Mouse (Mus musculus): Measurements from ENCODE around the gene Gfod1. TPM values are rescaled to one million over a fixed set of nuclear protein-coding genes. Genes with fewer than 3 reads are reported as not detected.

Gene Gfod1
- polyA plus RNA-seq, 1 experiment from 2014 or later = 0.41 TPM

DNA sequence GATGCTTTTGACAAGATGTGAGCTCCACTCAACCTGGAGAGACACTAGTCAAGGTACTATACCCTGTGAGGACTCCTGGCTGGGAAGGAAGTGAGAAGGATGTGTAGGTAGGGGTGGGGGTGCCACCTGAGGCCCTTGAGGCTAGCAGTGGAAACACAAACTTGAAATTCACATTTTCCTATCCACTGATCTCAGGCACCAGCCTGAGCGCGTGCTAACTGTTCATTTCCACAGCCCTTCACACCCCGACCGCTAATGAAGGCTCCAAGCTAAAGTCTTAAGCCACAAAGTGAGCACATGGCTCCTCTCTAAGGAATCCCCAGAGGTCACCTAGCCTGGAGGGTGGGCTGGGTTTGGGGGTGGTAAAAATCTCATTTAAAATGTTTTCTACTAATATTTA, 57.1 kb downstream of the Gfod1 start:
- no peaks in the 10 kb centered on the region for H3K27me3 ChIP-seq (ENCODE audit: control insufficient read depth, insufficient read depth, low read length)
- no peak overlapping the region for H3K9ac ChIP-seq (ENCODE audit: low read length)
- ATAC-seq (ENCODE audit: insufficient read depth, low FRiP score) = no peak
- no peak overlapping the region for H3K4me3 ChIP-seq (replicated peaks; ENCODE audit: low read length)
- no peaks in the 10 kb centered on the region for H3K9me3 ChIP-seq (replicated peaks; ENCODE audit: control insufficient read depth, low read length)
- H3K27ac ChIP-seq (ENCODE audit: low read length) = no peak overlapping the region
- 91% methylated on average over 4 of the region's 4 CpGs for WGBS
- H3K36me3 ChIP-seq (ENCODE audit: control insufficient read depth, insufficient read depth, low read length) = no peaks in the 10 kb centered on the region
- H3K4me2 ChIP-seq (ENCODE audit: low read depth, low read length) = no peak overlapping the region
- H3K4me1 ChIP-seq (ENCODE audit: control insufficient read depth, insufficient read depth, low read length) = 0 out of 2 replicates have a peak, but pooled peaks cover 4% of the 10 kb centered on the region

DNA sequence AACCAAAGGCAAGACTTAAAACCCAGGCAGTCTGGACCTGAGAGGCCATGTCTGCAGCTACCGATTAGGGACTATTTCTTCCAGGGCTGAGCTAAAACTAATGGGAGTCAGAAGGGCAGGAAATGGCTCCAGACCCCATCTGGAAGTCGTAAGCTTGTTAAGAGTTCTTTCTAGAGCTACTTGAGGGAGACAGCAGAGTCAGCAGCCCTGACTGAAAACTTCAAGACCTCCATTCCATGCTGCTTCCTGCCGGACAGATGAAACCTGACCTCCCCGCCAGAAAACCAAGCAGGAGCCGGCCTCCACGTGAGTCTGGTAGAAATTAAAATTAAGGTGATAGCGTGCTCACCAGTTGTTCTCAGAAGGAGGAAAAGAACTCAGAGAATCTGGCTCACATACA, 60.2 kb downstream of the Gfod1 start:
- ATAC-seq (ENCODE audit: insufficient read depth, low FRiP score) = no peak
- Histone ChIP-seq H3K9ac (ENCODE audit: low read length) (no peak overlapping the region), H3K4me1 (ENCODE audit: control insufficient read depth, insufficient read depth, low read length) (peaks cover 4% of the 10 kb centered on the region), H3K9me3 (replicated peaks; ENCODE audit: control insufficient read depth, low read length) (no peaks in the 10 kb centered on the region), H3K4me2 (ENCODE audit: low read depth, low read length) (no peak overlapping the region), H3K4me3 (replicated peaks; ENCODE audit: low read length) (no peak overlapping the region), H3K36me3 (ENCODE audit: control insufficient read depth, insufficient read depth, low read length) (no peaks in the 10 kb centered on the region), H3K27me3 (ENCODE audit: control insufficient read depth, insufficient read depth, low read length) (no peaks in the 10 kb centered on the region), H3K27ac (ENCODE audit: low read length) (no peak overlapping the region)
- 47% methylated on average over 7 of the region's 7 CpGs for WGBS

DNA sequence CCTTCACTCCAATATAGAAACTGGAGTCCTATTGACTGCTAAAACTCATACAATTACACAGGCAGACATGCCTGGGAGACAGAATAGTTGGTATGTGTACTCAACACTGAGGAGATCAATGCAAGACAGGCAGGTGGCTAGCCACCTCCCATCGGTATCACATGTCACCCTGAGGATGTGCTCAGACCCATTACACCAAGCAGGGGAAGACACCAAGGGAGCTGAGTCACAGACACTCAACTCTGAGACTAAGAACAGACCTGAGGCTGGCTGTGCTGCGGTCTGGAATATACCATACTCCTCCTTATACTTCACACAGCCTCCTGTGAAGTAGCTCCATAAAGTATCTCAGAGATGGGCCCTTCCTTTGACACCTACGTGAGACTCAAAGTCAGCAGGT, 60.7 kb downstream of the Gfod1 start:
- Histone ChIP-seq H3K27me3 (ENCODE audit: control insufficient read depth, insufficient read depth, low read length) (no peaks in the 10 kb centered on the region), H3K36me3 (ENCODE audit: control insufficient read depth, insufficient read depth, low read length) (no peaks in the 10 kb centered on the region), H3K4me2 (ENCODE audit: low read depth, low read length) (no peak overlapping the region), H3K9ac (ENCODE audit: low read length) (no peak overlapping the region), H3K9me3 (replicated peaks; ENCODE audit: control insufficient read depth, low read length) (no peaks in the 10 kb centered on the region), H3K27ac (ENCODE audit: low read length) (no peak overlapping the region), H3K4me1 (ENCODE audit: control insufficient read depth, insufficient read depth, low read length) (peaks cover 4% of the 10 kb centered on the region), H3K4me3 (replicated peaks; ENCODE audit: low read length) (no peak overlapping the region)
- no peak for ATAC-seq (ENCODE audit: insufficient read depth, low FRiP score)
- 81% methylated on average over 3 of the region's 3 CpGs for WGBS

DNA sequence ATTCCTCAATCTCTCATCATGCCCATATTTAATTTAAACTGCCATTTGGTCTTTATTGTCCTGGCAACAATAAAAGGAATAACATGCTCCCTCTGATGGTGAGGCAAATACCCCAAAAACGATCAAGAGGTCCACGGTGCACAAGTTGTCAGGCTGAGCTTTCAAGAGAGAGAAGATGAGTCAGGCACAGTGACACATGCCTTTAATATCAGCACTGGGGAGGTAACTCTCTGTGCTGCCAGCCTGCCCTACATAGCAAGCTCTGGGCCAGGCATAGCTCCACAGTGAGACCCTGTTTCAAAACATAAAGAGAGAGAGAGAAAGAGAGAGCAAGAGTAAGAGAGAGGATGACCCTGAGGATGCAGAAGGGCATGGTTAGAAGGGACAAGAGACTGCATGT, 62.2 kb downstream of the Gfod1 start:
- Histone ChIP-seq H3K4me3 (replicated peaks; ENCODE audit: low read length) (no peak overlapping the region), H3K4me2 (ENCODE audit: low read depth, low read length) (no peak overlapping the region), H3K4me1 (ENCODE audit: control insufficient read depth, insufficient read depth, low read length) (peaks cover 4% of the 10 kb centered on the region), H3K27ac (ENCODE audit: low read length) (no peak overlapping the region), H3K36me3 (ENCODE audit: control insufficient read depth, insufficient read depth, low read length) (no peaks in the 10 kb centered on the region), H3K27me3 (ENCODE audit: control insufficient read depth, insufficient read depth, low read length) (no peaks in the 10 kb centered on the region), H3K9me3 (replicated peaks; ENCODE audit: control insufficient read depth, low read length) (no peaks in the 10 kb centered on the region), H3K9ac (ENCODE audit: low read length) (no peak overlapping the region)
- WGBS = 81% methylated on average over 2 of the region's 2 CpGs
- ATAC-seq (ENCODE audit: insufficient read depth, low FRiP score) = no peak

DNA sequence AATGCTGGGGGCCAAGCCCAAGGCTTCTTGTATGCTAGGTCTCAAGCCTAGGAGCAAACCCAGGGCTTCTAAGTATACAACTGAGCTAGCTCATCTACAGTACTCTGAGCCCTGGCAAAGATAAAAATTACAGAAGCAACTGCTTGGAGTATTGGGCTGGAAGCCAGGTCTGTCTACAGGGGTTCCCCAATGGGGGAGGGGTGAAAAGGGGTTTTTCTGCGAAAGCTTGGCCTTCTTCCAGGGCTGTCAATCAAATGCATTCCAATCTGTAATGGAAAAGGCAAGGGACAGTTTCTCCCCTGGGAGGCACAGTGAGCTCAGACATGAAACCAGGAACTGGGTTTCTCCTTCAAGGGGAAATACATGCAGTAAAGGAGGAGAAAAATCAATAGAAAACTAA, 62.9 kb downstream of the Gfod1 start:
- no peaks in the 10 kb centered on the region for H3K36me3 ChIP-seq (ENCODE audit: control insufficient read depth, insufficient read depth, low read length)
- 20% methylated on average over 1 of the region's 1 CpGs for WGBS
- no peak overlapping the region for H3K4me2 ChIP-seq (ENCODE audit: low read depth, low read length)
- no peak for ATAC-seq (ENCODE audit: insufficient read depth, low FRiP score)
- H3K27ac ChIP-seq (ENCODE audit: low read length) = no peak overlapping the region
- H3K9ac ChIP-seq (ENCODE audit: low read length) = no peak overlapping the region
- no peaks in the 10 kb centered on the region for H3K9me3 ChIP-seq (replicated peaks; ENCODE audit: control insufficient read depth, low read length)
- no peaks in the 10 kb centered on the region for H3K27me3 ChIP-seq (ENCODE audit: control insufficient read depth, insufficient read depth, low read length)
- no peak overlapping the region for H3K4me3 ChIP-seq (replicated peaks; ENCODE audit: low read length)
- peaks cover 4% of the 10 kb centered on the region for H3K4me1 ChIP-seq (ENCODE audit: control insufficient read depth, insufficient read depth, low read length)

DNA sequence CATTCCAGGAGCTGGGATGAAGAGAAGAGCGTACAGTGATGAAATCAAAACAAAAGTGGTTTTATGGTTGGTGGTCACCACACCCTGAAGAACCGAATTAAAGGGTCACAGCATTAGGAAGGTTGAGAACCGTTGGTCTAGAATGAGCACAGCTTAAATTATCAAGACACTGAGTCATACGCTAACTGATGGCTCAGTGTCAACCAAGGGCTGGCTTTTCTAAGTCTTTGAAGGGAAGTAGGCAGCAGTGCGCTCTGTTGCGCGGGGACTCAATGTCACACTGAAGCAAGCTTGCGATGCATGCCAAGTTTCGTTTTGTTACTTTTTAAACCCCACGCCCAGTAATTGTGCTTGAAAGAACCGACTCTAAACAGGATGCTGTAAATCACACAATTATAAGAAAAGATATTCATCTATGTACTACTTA, 64.2 kb downstream of the Gfod1 start:
- Histone ChIP-seq H3K9ac (ENCODE audit: low read length) (no peak overlapping the region), H3K4me3 (replicated peaks; ENCODE audit: low read length) (no peak overlapping the region), H3K9me3 (replicated peaks; ENCODE audit: control insufficient read depth, low read length) (no peaks in the 10 kb centered on the region), H3K36me3 (ENCODE audit: control insufficient read depth, insufficient read depth, low read length) (no peaks in the 10 kb centered on the region), H3K27ac (ENCODE audit: low read length) (no peak overlapping the region), H3K4me2 (ENCODE audit: low read depth, low read length) (no peak overlapping the region), H3K27me3 (ENCODE audit: control insufficient read depth, insufficient read depth, low read length) (no peaks in the 10 kb centered on the region), H3K4me1 (ENCODE audit: control insufficient read depth, insufficient read depth, low read length) (peaks cover 8% of the 10 kb centered on the region)
- ATAC-seq (ENCODE audit: insufficient read depth, low FRiP score) = no peak
- 72% methylated on average over 11 of the region's 11 CpGs for WGBS

DNA sequence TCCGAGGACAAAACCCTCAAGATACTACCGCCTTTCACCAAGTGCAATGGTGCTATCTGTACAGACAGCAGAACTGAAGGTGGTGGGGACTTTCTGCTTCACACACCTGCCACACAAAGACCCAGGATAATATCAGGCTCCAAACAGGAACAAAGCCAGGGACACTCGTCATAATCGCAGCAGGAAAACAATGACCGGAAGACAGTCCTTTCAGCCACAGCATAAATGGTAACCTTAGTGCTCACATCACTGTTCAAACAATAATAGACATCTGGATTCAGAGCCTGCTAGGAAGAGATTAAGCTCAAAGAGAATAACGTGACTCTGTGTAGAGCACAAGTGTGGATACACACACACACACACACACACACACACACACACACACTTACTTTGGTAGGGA, 67.3 kb downstream of the Gfod1 start:
- 53% methylated on average over 6 of the region's 6 CpGs for WGBS
- Histone ChIP-seq H3K9me3 (replicated peaks; ENCODE audit: control insufficient read depth, low read length) (no peaks in the 10 kb centered on the region), H3K27me3 (ENCODE audit: control insufficient read depth, insufficient read depth, low read length) (no peaks in the 10 kb centered on the region), H3K9ac (ENCODE audit: low read length) (no peak overlapping the region), H3K36me3 (ENCODE audit: control insufficient read depth, insufficient read depth, low read length) (no peaks in the 10 kb centered on the region), H3K4me2 (ENCODE audit: low read depth, low read length) (no peak overlapping the region), H3K4me1 (ENCODE audit: control insufficient read depth, insufficient read depth, low read length) (peaks cover 18% of the 10 kb centered on the region), H3K27ac (ENCODE audit: low read length) (no peak overlapping the region), H3K4me3 (replicated peaks; ENCODE audit: low read length) (no peak overlapping the region)
- no peak for ATAC-seq (ENCODE audit: insufficient read depth, low FRiP score)

DNA sequence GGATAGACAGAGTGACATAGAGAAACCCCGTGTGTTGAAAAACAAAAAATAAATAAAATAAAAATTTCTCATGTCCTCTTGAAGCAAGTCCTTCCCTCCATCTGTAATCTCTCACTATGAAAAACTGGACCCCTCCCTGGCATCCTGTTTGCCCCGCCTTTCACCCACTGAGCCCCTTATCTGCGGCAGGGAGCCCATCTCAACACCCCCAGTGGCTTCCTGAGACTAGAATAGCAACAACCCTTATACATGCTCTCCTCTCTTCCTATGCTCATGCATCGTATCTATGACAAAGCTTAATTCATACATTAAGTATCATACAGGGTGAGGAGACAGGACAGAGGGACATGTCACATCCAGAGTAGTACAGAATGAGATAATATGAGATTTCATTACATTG, 68.0 kb downstream of the Gfod1 start:
- Histone ChIP-seq H3K9ac (ENCODE audit: low read length) (no peak overlapping the region), H3K4me2 (ENCODE audit: low read depth, low read length) (no peak overlapping the region), H3K9me3 (replicated peaks; ENCODE audit: control insufficient read depth, low read length) (no peaks in the 10 kb centered on the region), H3K36me3 (ENCODE audit: control insufficient read depth, insufficient read depth, low read length) (no peaks in the 10 kb centered on the region), H3K27ac (ENCODE audit: low read length) (no peak overlapping the region), H3K4me3 (replicated peaks; ENCODE audit: low read length) (no peak overlapping the region), H3K4me1 (ENCODE audit: control insufficient read depth, insufficient read depth, low read length) (peaks cover 20% of the 10 kb centered on the region), H3K27me3 (ENCODE audit: control insufficient read depth, insufficient read depth, low read length) (no peaks in the 10 kb centered on the region)
- ATAC-seq (ENCODE audit: insufficient read depth, low FRiP score) = no peak
- 61% methylated on average over 4 of the region's 4 CpGs for WGBS

DNA sequence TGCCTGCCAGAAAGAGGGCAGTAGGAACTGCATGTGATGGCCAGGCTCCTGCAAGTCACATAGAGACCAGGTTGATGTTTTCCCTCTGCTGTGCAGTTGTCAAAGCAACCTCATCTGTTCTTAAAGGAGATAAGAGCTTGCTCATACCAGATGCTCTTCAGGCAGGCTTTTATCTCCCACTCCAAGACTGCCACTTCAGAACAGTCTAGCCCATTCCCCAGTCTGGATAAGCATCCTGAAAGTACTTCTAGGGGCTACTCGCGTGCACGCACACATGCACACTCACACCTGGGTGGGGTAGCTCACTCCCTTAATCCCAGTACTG, 68.4 kb downstream of the Gfod1 start:
- WGBS = 56% methylated on average over 3 of the region's 3 CpGs

More for the DNA sequence above, 68.4 kb downstream of the Gfod1 start:
- Histone ChIP-seq H3K4me1 (ENCODE audit: control insufficient read depth, insufficient read depth, low read length) (peaks cover 16% of the 10 kb centered on the region; the same call in 1 of the 2 replicates), H3K9ac (ENCODE audit: low read length) (no peak overlapping the region), H3K27me3 (ENCODE audit: control insufficient read depth, insufficient read depth, low read length) (no peaks in the 10 kb centered on the region), H3K4me3 (replicated peaks; ENCODE audit: low read length) (no peak overlapping the region), H3K9me3 (replicated peaks; ENCODE audit: control insufficient read depth, low read length) (no peaks in the 10 kb centered on the region), H3K4me2 (ENCODE audit: low read depth, low read length) (no peak overlapping the region), H3K27ac (ENCODE audit: low read length) (no peak overlapping the region), H3K36me3 (ENCODE audit: control insufficient read depth, insufficient read depth, low read length) (no peaks in the 10 kb centered on the region)
- ATAC-seq (ENCODE audit: insufficient read depth, low FRiP score) = peak; percentile 48

All from stomach, embryonic 16.5 days (tissue).